Mouse (Mus musculus) spleen, postnatal 14 days (tissue): Measurements from ENCODE around the gene Siglece.

Experiments used
- DNase-seq, 2 experiments: peaks; one replicate each; pipeline ENCODE4 v3.0.0; 2021 to 2022; ENCODE audit warnings: low spot score in 2 of 2

The Siglece gene

DNA sequence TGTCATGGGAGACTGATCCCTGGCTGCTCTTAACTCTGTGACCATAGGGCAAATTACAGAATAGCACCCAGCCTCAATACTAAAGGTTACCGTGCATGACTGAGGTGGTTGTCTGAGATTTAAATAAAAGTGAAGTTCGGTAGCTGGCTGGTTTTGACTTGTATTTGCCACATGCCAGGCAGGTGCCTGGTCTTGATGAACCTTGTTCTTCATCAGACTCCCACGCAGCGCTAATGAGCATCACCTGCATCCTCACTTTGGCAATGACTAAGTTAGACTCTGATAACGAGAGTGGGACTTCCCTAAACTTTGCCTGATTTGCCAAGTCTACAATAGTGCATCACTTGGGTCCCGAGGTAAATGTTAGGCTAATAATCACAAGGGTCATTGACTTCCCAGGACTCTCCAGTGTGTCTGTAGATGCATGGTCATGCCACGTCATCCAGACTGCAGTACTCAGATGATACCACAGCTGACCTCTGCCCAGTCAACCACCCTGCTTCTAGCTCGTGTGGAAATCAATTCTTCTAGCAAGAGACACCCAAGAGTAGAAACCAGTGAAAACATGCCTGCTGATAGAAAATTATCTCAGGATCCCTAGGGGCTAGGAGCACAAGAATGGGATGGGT, 34.1 kb downstream of the Siglece start:
- no peak for DNase-seq

DNA sequence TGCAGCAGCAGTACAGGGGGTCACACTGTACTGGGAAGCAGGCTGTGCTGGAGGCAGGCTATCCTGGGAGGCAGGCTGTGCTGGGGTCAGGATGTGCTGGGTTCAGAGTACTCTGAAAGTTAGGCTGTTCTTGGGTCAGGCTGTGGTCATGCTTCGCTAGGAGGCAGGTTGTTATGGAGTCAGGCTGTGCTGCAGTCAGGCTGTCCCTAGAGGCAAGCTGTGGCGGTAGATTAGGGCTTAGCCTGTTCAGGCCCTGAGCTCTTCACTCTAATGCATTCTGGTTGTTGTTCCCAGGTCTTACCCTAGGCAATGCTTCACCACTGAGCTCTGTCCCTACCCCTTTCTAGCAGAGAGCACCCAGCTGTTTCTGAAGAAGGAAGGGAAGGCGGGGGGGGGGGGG, 34.9 kb downstream of the Siglece start:
- DNase-seq: no peak

DNA sequence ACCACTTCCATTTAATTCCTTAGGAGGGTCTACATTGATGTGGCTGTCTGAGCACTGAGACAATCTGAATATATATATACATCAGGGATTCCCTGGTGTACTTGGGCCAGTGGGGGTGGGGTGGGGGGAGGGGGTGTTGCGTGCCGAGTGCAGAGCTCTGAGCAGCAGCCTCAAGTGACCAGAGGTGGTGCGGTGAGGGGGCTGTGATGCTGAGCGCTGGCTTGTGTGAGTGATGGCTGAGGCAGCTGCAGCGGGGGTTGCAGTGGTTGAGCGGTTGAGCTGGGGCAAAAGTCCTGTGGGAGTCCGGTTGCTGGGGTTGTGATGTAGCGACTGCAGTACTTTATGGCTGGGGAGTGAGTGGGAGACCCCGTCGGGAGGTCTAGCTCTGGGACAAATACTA, 36.1 kb downstream of the Siglece start:
- no peak for DNase-seq

DNA sequence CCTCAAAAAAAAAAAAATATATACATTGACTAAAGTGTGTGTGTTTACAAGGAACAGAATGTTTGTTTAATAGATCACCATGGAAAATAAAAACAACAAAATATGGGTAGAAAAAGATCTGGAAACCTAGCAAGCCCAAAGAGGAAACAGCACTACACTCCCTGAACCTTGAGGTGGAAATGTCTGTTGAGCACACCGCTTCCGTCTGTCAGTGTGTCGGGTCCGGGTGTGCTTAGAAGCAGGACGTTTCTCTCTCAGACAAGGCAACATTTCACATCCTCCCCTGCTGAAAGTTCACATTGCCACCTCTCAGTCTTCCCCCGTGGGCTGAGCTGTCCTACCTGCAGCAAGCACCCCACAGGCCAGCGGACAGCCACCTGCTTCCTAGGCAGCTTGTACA, 37.0 kb downstream of the Siglece start:
- no peak for DNase-seq

DNA sequence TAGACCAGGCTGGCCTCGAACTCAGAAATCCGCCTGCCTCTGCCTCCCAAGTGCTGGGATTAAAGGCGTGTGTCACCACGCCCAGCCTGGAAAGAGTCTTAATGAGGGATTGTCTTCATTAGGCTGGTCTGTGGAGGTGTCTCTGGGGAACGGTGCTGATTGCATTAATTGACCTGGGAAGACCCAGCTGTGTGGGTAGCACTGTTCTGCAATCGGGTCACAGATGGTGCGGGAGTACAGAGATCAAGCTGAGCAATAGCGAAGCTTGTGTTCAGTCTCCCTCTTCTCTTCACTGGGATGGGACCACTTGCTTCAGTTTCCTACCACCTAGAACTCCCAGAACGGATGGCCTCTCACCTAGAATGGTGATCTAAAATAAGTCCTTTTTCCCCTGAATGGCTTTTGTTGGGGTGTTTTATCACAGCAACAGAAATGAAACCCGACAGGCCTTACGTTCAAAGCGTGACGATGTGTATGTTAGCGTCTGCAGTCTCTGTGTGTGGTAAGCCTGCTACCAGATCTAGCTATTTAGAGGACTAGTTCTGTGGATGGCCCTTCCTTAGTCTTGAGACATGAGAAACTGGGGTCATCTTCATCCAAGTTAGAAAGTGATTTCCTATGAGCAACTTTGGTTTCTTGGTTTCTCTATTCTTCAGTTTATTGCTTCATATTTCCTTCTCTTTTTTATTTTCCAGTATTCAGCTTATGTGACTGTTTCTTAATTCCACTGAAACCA, 46.0 kb downstream of the Siglece start:
- DNase-seq: no peak

DNA sequence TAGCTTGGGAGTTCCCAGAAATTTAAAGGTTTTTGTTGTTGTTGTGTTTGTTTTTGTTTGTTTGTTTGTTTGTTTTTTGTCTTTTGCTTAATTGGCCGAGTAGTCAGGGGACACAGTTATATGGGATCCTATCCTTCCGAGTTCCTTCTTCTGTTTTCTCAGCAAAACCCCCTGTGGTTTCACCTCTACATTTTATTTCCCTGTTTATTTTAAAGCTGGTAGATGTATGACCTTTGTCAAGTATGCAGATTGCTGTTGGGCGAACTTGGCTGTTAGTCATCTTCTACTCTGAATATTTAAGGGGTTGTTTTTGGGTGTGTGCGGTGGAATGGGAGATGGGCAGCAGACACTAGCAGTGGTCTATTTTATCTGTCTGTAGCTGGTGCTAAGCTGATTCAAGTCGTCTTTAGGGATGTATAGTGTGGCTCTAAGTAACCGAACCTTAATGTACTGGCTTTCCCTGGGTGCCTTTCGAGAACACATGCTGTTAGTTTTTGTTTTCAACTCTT, 51.6 kb downstream of the Siglece start:
- no peak for DNase-seq

DNA sequence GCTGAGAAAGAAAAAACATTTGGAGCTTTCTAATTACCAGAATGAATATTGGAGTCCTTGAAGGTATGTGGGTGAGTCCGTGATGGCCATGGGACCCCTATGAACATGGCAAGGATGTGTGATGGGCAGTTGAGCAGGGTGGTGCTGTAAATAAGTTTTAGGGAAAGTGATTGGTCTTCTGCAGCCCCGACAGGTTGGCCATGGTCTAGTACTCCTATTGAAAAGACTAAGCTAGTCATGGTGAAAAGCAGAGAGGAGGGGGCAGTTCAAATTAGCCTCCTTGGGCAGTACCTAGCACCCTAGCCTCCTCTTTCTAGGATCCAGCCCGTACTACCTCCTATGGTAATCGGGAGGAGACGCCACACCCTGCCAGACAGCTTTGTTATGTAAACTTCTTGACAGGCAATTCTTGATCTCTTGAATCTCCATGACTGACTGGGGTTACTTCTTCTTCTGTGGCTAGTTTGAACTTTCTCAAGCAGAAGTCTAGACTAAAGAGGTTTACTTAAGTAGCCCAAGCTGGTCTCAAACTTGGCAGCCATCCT, 52.1 kb downstream of the Siglece start:
- no peak for DNase-seq

DNA sequence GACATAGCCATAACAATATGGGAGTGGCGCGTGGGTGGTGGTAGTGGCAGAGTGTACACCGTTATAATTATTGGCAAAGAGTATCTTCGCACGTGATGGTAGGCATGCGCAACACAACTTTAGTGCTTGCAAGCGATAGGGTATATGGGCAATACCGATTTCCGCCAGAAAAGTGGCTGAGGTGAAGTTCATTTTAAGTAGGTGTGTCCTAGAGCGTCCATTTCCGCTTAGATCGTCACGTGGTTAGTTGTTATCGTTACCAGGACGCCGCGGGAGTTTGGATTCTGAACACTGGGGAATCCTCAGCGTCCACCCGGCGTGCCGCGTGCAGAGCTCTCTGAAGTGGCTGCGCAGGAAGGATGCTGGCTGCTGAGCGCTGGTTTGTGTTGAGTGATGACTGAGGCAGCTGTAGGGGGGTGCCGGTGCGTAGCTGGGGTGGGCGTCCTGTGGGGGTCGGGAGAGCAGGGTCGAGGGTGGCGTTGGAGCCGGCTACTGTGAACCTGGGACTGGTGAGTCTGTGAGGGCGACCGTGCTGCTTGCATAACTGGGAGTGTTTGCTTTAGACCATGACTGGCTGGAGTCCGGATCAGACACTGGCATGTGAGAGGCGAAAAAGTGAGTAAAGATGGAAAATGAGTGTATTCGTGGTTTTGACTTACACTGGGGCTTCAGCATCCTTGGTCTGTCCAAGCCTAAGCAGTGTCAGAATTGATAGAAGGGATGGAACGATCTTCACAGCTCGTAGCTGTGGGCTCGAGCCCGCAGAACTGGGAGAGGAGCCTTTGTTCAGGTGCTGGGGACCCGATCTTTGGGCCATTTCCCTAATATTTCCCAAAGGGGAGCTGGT, 52.8 kb downstream of the Siglece start, which contains the start of gene Zfp819:
Gene Zfp819 (plus strand): TSS at position 274 of the 847 bp plus-strand sequence.
- DNase-seq: no peak

DNA sequence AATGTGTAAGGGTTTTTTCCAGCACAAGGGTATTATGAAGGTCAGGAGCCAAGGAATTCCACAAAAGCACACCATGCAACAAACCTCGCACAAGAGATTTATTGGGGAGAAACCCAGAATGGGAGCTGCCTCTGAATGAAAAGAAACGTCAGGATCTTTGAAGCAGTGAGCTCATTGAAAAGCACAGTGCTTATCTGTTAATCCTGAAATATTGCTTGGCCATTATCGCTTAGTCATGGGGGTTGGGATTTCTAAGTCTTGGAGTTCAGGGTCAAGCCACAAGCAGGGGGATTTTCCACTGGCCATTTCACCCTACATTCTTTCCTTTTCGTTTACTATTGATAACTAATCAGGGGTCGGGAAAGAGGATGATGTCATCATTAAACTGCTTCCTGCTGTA, 58.1 kb downstream of the Siglece start:
- DNase-seq: no peak
